10 mouse cellular contexts compared by ENCODE assay signal in the genomic region with DNA sequence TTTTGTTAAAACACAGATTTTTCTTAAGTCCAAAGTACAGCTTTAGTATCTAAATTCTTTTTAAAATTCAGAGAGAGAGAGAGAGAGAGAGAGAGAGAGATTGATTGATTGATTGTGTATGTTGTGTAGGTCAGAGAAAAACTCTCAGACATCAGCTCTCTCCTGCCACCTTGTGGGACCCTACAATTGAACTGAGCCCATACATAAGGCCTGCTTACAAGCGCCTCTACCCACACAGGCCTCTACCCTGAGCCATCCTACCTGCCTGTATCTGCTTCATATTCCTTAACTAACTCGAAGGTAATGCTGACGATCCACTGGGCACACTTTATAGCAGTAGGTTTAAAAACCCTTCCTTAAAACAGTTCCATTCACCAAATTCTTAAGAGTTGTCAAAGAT. TPM values are rescaled to one million over a fixed set of nuclear protein-coding genes. Genes with fewer than 3 reads are reported as not detected.
A peak's percentile ranks its signal among the peaks of the same experiment; 100 is the strongest.
DNase-seq lines count a peak whose midpoint lies in the region; ATAC-seq and TF ChIP-seq lines count a peak whose summit lies in the region.
"Had no signal": no experiment of that assay in that cellular context is flagged by ENCODE, and none has a peak within 500 bp of the region (broad histone marks: within the 10 kb centered on the region; RNA-seq: fewer than 3 reads in every experiment).

No protein-coding gene starts in this region.

- peak; percentile 24 to 54 (median 34) for TF ChIP-seq CTCF in MEL (IDR thresholded peaks at IDR 0.05 in 2 of 3, conservative IDR thresholded peaks at IDR 0.05 in 1 of 3; ENCODE audit: control insufficient read depth in 1 of 3, insufficient read depth in 1 of 3, low read depth in 2 of 3, low read length in 3 of 3, poor library complexity in 1 of 3, severe bottlenecking in 1 of 3)

- no peak for TF ChIP-seq EP300 in MEL (IDR thresholded peaks at IDR 0.05; ENCODE audit: low read depth in 1 of 2, low read length in 2 of 2)

- 75% methylated on average over 3 of the region's 3 CpGs for WGBS in forebrain, embryonic 13.5 days
- WGBS in forebrain, embryonic 16.5 days, result 74% methylated on average over 3 of the region's 3 CpGs

- peaks cover 66% of the 10 kb centered on the region for H3K36me3 ChIP-seq in forebrain, embryonic 13.5 days (ENCODE audit: poor library complexity, severe bottlenecking)
- H3K36me3 ChIP-seq in forebrain, embryonic 16.5 days (ENCODE audit: control insufficient read depth, insufficient read depth), result peaks cover 29% of the 10 kb centered on the region
- peaks cover 4 to 20% of the 10 kb centered on the region in 2 experiments; a peak in 3 of 4 replicates for H3K36me3 ChIP-seq in MEL (ENCODE audit: control insufficient read depth in 1 of 2, insufficient read depth in 2 of 2, low read length in 2 of 2)

- H3K27me3 ChIP-seq in forebrain, embryonic 13.5 days, result no peaks in the 10 kb centered on the region
- H3K27me3 ChIP-seq in forebrain, embryonic 16.5 days (replicated peaks; ENCODE audit: control insufficient read depth, insufficient read depth, low read length), result no peaks in the 10 kb centered on the region
- no peaks in the 10 kb centered on the region for H3K27me3 ChIP-seq in MEL (ENCODE audit: control insufficient read depth in 1 of 2, insufficient read depth in 2 of 2, low read length in 2 of 2)

- H3K79me2 ChIP-seq in MEL (ENCODE audit: control insufficient read depth, insufficient read depth, low read length, poor library complexity), result no peaks in the 10 kb centered on the region; the same call in 1 of the 2 replicates

- H3K27ac ChIP-seq in forebrain, embryonic 13.5 days, result no peak overlapping the region
- H3K27ac ChIP-seq in forebrain, embryonic 16.5 days (ENCODE audit: low read length), result no peak overlapping the region
- no peak overlapping the region for H3K27ac ChIP-seq in MEL (ENCODE audit: control insufficient read depth, low read depth, low read length)
- H3K27ac ChIP-seq: macrophage had no signal

- no peak overlapping the region for H3K4me2 ChIP-seq in forebrain, embryonic 13.5 days
- no peak overlapping the region for H3K4me2 ChIP-seq in forebrain, embryonic 16.5 days (ENCODE audit: low read length)

- peak; percentile 18 for DNase-seq in left cerebral cortex, postnatal 4 days
- DNase-seq in left cerebral cortex, postnatal 36 days (ENCODE audit: low spot score in 2 of 2), result no peak
- peak; percentile 52 for DNase-seq in MEL (ENCODE audit: low read depth, low spot score)
- DNase-seq in heart, postnatal 4 days, result peak; percentile 37
- peak; percentile 41 for DNase-seq in retina, postnatal 1 day
- DNase-seq in Muller cell, postnatal 12 days (ENCODE audit: inconsistent ontology term), result no peak

- no peak for TF ChIP-seq POLR2A in MEL (IDR thresholded peaks at IDR 0.05; ENCODE audit: control insufficient read depth in 1 of 2, insufficient read depth in 1 of 2, low read depth in 1 of 2, low read length in 2 of 2, poor library complexity in 1 of 2)

- intact Hi-C loops in left cerebral cortex, postnatal 4 days (cut with DNase I), result loop anchor here (10.0 kb wide), 1 partner anchor 46 kb away; no protein-coding TSS in a partner anchor
- intact Hi-C loops in left cerebral cortex, postnatal 36 days (cut with DNase I), result no loop called here

- H3K9ac ChIP-seq in forebrain, embryonic 13.5 days, result no peak overlapping the region
- H3K9ac ChIP-seq in forebrain, embryonic 16.5 days (replicated peaks; ENCODE audit: low read depth, low read length), result no peak overlapping the region
- no peak overlapping the region for H3K9ac ChIP-seq in MEL (ENCODE audit: control insufficient read depth, low read depth, low read length, poor library complexity, severe bottlenecking)

- H3K4me3 ChIP-seq in forebrain, embryonic 13.5 days, result no peak overlapping the region
- H3K4me3 ChIP-seq in forebrain, embryonic 16.5 days (replicated peaks; ENCODE audit: low read length), result no peak overlapping the region
- no peak overlapping the region for H3K4me3 ChIP-seq in MEL (ENCODE audit: control insufficient read depth in 1 of 2, insufficient read depth in 1 of 2, low read depth in 2 of 2, low read length in 2 of 2)

- H3K9me3 ChIP-seq in forebrain, embryonic 13.5 days (replicated peaks), result no peaks in the 10 kb centered on the region
- H3K9me3 ChIP-seq in forebrain, embryonic 16.5 days (ENCODE audit: control insufficient read depth, low read length), result no peaks in the 10 kb centered on the region
- H3K9me3 ChIP-seq in MEL (replicated peaks; ENCODE audit: insufficient read depth, low read length), result no peaks in the 10 kb centered on the region

- TF ChIP-seq RAD21 in MEL (IDR thresholded peaks at IDR 0.05; ENCODE audit: low read depth, low read length), result peak; percentile 54

- ATAC-seq in forebrain, embryonic 13.5 days, result 0 out of 2 replicates have a peak, but pooled peaks have one; percentile 38
- no peak for ATAC-seq in forebrain, embryonic 16.5 days

- no peaks in the 10 kb centered on the region for H3K4me1 ChIP-seq in forebrain, embryonic 13.5 days
- H3K4me1 ChIP-seq in forebrain, embryonic 16.5 days (replicated peaks; ENCODE audit: control insufficient read depth, insufficient read depth, low read length), result no peaks in the 10 kb centered on the region
- no peaks in the 10 kb centered on the region for H3K4me1 ChIP-seq in MEL (ENCODE audit: control insufficient read depth in 1 of 2, insufficient read depth in 2 of 2, low read length in 2 of 2)

TF ChIP-seq in MEL, 35 proteins besides CTCF, POLR2A, EP300 and RAD21:
- no peak for TF ChIP-seq UBTF (IDR thresholded peaks at IDR 0.05; ENCODE audit: borderline replicate concordance, insufficient read depth, low read depth, low read length)
- no peak for TF ChIP-seq TCF12 (IDR thresholded peaks at IDR 0.05; ENCODE audit: low read depth, low read length)
- TF ChIP-seq BHLHE40 (IDR thresholded peaks at IDR 0.05; ENCODE audit: borderline replicate concordance, low read depth, low read length), result no peak
- no peak for TF ChIP-seq KAT2A (conservative IDR thresholded peaks at IDR 0.05; ENCODE audit: low read depth, low read length)
- no peak for TF ChIP-seq USF1 (IDR thresholded peaks at IDR 0.05; ENCODE audit: low read depth, low read length)
- TF ChIP-seq USF2 (IDR thresholded peaks at IDR 0.05; ENCODE audit: borderline replicate concordance in 1 of 2, insufficient read depth in 1 of 2, low read depth in 1 of 2, low read length in 2 of 2), result no peak
- no peak for TF ChIP-seq CHD1 (IDR thresholded peaks at IDR 0.05; ENCODE audit: low read depth, low read length)
- peak; percentile 45 for TF ChIP-seq ZC3H11A (IDR thresholded peaks at IDR 0.05; ENCODE audit: low read depth, low read length)
- TF ChIP-seq SMC3 (IDR thresholded peaks at IDR 0.05; ENCODE audit: low read depth, low read length), result peak; percentile 63
- no peak for TF ChIP-seq JUND (IDR thresholded peaks at IDR 0.05; ENCODE audit: low read depth, low read length)
- TF ChIP-seq POLR2AphosphoS5 (IDR thresholded peaks at IDR 0.05; ENCODE audit: borderline replicate concordance, low read depth, low read length), result no peak
- TF ChIP-seq GATA1 (IDR thresholded peaks at IDR 0.05; ENCODE audit: low read depth, low read length), result no peak

RNA-seq across cellular contexts. Expression of a gene that starts 14.8 kb away (rescaled TPM):
- 6.1 and 6.9 TPM in 2 replicates for polyA plus RNA-seq in forebrain, embryonic 13.5 days (2015; fragmentation: Nextera tagmentation; extraction: Ambion mirVana)
- 8.1 and 8.4 TPM in 2 replicates for polyA plus RNA-seq in forebrain, embryonic 16.5 days (2015; fragmentation: Nextera tagmentation; extraction: Ambion mirVana)
- 10 to 100 TPM; 72.8 to 79.3 TPM for total RNA-seq in left cerebral cortex, postnatal 4 days (2021)
- total RNA-seq in left cerebral cortex, postnatal 36 days (2021), result 100 to 1,000 TPM; 135 to 137 TPM
- 26.8 and 28.9 TPM in 2 replicates for total RNA-seq in MEL (2012; rRNA removed)
- polyA plus RNA-seq in MEL (2012; ENCODE audit: insufficient read depth in 1 of 2, insufficient read length in 2 of 2, low read depth in 1 of 2, low replicate concordance in 2 of 2, missing spikeins in 1 of 2), result 10 to 100 TPM; 19.5 to 43.9 TPM
- 10 to 100 TPM; 18.9 to 19.8 TPM for total RNA-seq in heart, postnatal 4 days (2021)

RNA-seq across cellular contexts. Expression of a gene that starts 25.6 kb away (rescaled TPM):
- 51.6 and 52.4 TPM in 2 replicates for polyA plus RNA-seq in forebrain, embryonic 13.5 days (2015; fragmentation: Nextera tagmentation; extraction: Ambion mirVana)
- 56.6 and 57.9 TPM in 2 replicates for polyA plus RNA-seq in forebrain, embryonic 16.5 days (2015; fragmentation: Nextera tagmentation; extraction: Ambion mirVana)
- 10 to 100 TPM; 53.1 to 57.7 TPM for total RNA-seq in left cerebral cortex, postnatal 4 days (2021)
- total RNA-seq in left cerebral cortex, postnatal 36 days (2021), result 10 to 100 TPM; 62.7 to 63.2 TPM
- 74.5 and 87.3 TPM in 2 replicates for total RNA-seq in MEL (2012; rRNA removed)
- polyA plus RNA-seq in MEL (2012; ENCODE audit: insufficient read depth in 1 of 2, insufficient read length in 2 of 2, low read depth in 1 of 2, low replicate concordance in 2 of 2, missing spikeins in 1 of 2), result 10 to 100 TPM in 1 of 2 experiments, not detected in 1; 80.8 TPM
- total RNA-seq in heart, postnatal 4 days (2021), result 10 to 100 TPM; 40.4 to 49.6 TPM

RNA-seq across cellular contexts. Expression of a gene that starts 32.2 kb away (rescaled TPM):
- polyA plus RNA-seq in forebrain, embryonic 13.5 days (2015; fragmentation: Nextera tagmentation; extraction: Ambion mirVana), result not detected in 2 replicates
- polyA plus RNA-seq in forebrain, embryonic 16.5 days (2015; fragmentation: Nextera tagmentation; extraction: Ambion mirVana), result 0.08 TPM in 1 of 2 replicates, not detected in the other
- total RNA-seq in left cerebral cortex, postnatal 4 days (2021), result not detected
- not detected for total RNA-seq in left cerebral cortex, postnatal 36 days (2021)
- not detected in 2 replicates for total RNA-seq in MEL (2012; rRNA removed)
- polyA plus RNA-seq in MEL (2012; ENCODE audit: insufficient read depth in 1 of 2, insufficient read length in 2 of 2, low read depth in 1 of 2, low replicate concordance in 2 of 2, missing spikeins in 1 of 2), result not detected
- not detected for total RNA-seq in heart, postnatal 4 days (2021)
- polyA plus RNA-seq: gonadal fat pad, adult 2 months; macrophage had no signal

Comparison
In these comparisons a context has a peak if more than half of its experiments do, and no peak if none do; other contexts are left out.
1. DNase-seq: peak in left cerebral cortex, postnatal 4 days (single experiment), MEL (single experiment), heart, postnatal 4 days (single experiment) and retina, postnatal 1 day (single experiment); none in left cerebral cortex, postnatal 36 days (0 of 2) and Muller cell, postnatal 12 days (single experiment).